Mouse (Mus musculus) left cerebral cortex, adult 18-20 months (tissue): Measurements from ENCODE around the gene Scube1. TPM values are rescaled to one million over a fixed set of nuclear protein-coding genes. Genes with fewer than 3 reads are reported as not detected.

Experiments
- DNase-seq, 2 experiments: peaks; one replicate each; pipeline ENCODE4 v3.0.0; 2021 to 2022; ENCODE audit warnings: low spot score in 2 of 2, mixed read lengths in 1 of 2
- total RNA-seq, 2 experiments: library from RNA; stranded (reverse); gene quantifications; 2 replicates each; pipeline ENCODE4 v1.2.3; 2021

The Scube1 gene
- total RNA-seq, 2 experiments from 2014 or later, result 51.8 to 67.1 TPM

GRCm38 (mm10) chr15:83667501-83667900 is 57.3 kb downstream of the Scube1 start:
- no peak for DNase-seq

DNA sequence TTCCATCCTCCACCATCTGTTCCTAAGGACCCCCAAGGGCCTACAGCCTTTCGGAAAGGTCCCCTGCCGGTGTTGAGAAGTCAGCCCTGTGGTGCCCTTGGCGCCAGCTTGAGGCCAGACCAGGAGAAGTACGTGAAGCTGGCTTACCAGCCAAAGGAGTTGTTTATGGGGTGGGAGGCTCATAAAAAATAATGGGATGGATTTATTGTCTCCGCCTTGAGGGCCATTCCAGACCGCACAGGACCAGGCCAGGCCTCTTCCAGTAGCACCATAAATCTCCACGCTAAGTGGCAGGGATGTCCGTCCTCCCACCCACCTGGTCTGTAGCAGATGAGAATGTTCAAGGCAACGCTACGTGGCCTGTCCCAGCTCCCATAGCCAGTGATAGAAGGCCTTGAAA is 58.4 kb downstream of the Scube1 start:
- DNase-seq, result no peak

DNA sequence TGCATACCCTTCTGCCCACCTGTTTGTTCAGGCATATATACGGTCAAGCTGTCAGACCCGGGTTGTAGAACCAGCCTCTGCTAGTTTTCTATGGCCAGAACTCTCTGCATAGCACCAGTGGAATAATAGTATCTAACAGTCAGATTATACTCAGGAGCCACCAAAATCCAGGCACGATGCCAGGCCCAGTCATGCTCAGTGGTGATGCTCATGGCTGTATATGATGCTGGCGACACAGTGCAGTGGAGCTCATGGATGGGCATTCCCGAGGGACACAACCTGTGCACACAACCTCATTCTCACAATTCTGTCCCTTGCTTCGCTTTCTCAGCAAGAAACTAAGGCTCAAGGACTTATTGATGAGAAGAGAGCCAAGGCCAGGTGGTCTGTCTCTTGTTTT is 58.8 kb downstream of the Scube1 start:
- DNase-seq, result peak; percentile 40 to 43

DNA sequence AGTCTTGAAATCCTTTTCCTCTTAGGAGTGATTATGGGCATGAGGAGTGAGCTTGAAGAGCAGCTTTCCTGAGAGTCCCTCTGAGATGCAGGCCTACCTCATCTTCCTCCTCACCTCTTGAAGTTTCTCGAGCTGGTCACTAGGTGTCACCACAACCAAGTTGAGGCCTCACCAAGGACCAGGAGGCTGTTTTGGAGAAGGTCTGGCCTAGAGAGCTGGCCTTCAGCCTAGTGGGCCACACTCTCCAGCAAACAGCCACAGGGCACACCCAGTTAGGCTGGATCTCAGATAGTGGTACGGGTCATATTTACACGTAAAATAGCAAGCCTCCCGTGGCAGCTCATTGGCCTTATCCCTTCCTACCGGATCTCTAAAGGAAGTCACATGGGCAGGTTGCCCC is 60.1 kb downstream of the Scube1 start:
- peak; percentile 59 to 60 for DNase-seq

- no peak for DNase-seq
Measured at GRCm38 (mm10) chr15:83663066-83663465, 61.8 kb downstream of the Scube1 start.

DNA sequence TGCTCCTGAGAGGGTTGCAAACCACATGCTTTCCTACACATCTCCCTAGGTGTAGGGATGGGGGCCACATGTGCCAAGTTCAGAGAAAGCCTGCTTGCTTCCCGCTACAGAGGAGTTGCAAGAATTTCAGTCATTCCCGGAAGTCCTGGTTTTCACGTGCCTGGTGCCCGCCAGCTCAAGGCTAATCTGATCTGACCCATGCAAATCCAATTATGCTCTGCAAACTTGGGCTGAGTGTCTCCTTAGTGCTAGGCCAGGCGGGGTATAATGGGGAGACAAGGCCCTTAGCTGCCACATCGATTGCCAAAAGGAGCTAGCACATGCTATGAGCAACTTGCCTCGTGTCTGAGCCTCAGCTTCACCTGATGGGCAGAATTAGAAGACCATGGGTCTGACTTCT is 62.7 kb downstream of the Scube1 start:
- no peak for DNase-seq

GRCm38 (mm10) chr15:83642518-83642917 is 82.3 kb downstream of the Scube1 start:
- DNase-seq, result no peak

DNA sequence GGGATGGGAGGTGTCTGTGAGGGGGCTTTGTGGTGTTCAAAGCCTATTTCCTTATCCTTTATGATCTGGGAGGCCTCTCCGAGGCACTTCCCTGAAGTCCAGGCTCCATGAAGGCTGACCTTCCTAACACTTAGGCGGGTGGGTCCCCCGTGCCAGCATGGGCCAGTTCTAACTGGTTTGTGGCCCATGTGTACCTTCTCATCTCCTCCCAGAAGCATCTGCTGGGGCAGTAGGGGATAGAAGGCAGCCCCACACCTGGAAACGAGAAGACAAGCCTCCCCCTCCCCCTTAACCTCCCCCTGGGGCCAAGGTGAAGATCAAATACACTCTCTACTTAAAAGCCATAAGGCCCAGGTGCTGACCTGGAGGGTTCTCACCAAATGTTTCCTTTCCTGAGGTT is 84.6 kb downstream of the Scube1 start:
- no peak for DNase-seq

DNA sequence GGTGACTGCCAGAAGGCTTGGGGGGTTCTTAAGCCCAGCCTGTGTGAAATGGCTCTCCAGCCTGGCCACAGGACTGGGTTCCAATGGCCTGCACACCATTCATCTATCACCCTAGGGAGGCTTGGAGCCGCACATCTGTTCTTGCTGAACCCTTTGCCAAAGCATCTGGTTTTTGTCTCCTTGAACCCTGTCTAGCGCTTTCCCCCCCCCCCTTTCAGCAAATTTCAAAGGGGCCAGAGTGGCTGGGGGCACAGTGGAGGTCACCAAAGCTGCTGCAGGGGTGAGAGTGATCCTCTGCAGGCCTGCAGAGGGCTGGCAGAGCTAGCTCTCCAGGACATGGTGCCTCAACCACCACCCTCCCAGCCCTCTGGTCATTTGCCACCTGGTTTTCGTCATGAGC is 85.7 kb downstream of the Scube1 start:
- DNase-seq, result no peak

- no peak for DNase-seq
Measured at GRCm38 (mm10) chr15:83638196-83638899, 86.5 kb downstream of the Scube1 start.

DNA sequence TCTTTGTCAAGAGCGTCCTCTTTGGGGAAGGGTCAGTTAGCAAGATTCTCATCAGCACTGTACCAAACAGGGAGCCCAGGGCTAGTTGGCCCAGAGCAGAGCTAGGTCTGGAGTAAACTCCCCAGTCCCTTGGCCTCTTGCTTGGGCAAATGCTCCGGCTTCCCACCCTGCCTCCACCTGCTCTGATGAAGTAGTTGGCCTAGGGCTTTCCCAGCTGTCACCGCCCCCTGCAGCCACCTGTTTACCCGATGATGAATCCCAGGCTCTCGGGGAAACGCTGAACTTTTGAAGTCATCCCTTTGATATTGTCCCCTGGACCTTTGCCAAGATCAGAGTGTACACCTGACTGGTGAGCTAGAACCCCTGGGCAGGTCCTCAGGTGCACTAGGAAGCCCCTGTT is 88.1 kb downstream of the Scube1 start:
- no peak for DNase-seq

DNA sequence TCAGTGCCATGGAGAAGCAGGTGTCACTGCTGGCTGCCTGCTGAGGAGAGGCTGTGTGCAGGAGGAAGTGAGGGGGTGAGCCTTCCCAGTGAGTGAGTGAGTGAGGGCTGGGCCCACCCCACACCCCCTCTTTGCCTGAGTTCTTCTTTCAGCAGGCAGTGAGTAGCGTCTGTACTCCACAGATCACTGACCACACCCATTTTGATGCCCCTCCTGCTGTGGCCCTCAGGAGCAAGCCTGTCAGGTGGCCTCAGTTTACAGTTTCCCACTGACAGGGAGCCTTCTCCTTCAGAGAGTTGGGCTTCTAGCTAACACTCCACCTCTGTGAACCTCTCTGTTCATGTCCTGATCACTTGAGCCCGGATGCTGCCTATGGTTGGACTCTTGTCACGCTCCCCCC is 89.6 kb downstream of the Scube1 start:
- DNase-seq, result no peak

DNA sequence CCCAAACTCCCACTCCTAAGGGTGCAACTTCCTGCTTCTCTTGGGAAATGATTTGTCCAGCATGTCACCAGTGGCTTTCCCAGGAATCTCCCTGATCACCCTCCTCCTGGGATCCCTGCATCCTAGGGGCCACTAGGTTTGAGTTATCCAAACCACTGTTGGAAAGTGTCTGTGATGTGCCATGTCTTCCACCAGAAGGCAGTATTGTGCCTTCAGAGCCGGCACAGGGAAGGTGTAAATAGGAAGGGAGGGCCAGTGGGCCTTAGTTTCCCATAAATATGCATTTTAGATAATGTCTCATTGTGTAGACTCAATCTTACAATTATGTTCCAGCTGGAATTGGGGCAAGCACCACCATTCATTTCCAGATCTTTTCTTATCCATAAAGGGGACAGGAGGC is 90.7 kb downstream of the Scube1 start:
- no peak for DNase-seq

DNA sequence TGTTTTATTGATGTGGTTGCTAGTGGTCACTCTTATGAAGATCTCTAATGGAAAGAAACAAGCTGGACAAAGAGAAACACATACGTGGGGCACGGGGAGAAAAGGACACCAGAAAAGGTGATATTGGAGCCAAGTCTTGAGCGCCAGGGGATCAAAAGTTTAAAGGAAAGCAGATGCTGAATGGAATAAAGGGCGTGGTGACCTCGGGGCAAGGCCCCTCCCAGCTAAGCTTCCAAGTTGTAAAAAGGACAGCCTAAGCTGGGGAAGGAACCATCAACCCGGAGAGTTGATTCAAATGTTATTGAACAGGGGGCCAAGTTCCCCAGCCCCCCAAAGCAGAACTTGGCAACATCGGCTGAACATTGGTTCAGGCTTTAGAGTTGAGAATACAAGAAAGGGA is 93.8 kb downstream of the Scube1 start:
- DNase-seq, result no peak

DNA sequence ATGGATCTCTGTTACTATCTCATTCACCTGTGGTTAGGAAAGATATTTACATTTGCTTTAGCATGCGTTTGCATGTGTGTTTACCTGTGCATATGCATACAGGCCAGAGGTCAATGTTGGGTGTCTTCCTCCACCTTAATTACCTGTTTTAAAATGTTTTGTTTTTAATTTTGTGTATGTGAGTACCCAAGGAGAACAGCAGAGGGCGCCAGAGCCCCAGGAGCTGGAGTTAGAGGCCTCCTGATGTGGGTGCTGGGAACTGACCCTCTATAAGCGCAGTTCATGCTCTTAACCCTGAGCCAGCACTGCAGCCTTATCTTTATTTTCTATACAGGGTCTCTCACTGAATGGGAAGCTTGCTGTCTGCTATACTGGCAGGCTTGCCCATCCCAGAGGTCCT is 95.1 kb downstream of the Scube1 start:
- no peak for DNase-seq

DNA sequence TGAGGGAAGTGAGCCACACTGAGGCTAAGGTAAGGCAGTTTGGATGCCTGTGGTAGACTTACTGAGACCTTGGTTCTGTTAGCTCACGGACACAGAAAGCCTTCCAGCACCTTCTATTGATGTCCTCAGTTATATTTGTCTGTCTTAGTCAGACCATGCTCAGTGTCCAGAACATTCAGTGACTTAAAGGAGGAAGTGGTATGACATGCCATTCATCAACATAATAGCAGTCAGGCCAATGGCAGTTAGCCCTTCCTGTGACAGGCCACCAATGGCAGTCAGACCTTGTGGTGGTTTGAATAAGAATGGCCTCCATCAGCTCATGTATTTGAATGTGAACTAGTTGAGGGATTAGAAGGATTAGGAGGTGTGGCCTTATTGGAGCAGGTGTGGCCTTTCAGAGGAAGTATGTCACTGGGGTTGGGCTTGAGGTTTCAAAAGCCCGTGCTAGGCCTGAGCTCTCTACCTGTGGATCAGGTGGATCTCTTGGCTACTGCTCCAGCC is 98.6 kb downstream of the Scube1 start:
- no peak for DNase-seq

DNA sequence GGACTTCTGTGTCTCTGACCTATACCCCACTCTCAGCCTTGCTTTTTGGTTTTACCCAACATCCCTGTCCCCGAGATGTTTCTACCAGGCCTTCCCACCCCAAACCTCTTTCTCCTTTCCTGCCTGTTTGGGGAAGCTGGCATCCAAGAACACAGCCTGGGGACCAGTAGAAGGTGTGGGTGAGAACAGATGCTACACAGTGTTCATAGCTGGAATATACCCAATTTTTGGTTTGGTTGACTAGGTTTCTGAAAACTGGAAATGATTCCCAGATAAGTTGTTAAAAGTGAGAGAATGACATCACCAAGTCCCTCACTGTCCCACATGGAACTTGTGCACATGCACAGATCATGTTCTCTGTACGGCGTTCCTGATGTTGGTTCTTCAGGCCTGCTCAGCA is 109.6 kb downstream of the Scube1 start:
- DNase-seq, result peak; percentile 47 to 49

- DNase-seq, result peak; percentile 53 to 62
Measured at GRCm38 (mm10) chr15:83607115-83607802, 117.6 kb downstream of the Scube1 start.

- DNase-seq, result no peak
Measured at GRCm38 (mm10) chr15:83606700-83607099, 118.1 kb downstream of the Scube1 start.

DNA sequence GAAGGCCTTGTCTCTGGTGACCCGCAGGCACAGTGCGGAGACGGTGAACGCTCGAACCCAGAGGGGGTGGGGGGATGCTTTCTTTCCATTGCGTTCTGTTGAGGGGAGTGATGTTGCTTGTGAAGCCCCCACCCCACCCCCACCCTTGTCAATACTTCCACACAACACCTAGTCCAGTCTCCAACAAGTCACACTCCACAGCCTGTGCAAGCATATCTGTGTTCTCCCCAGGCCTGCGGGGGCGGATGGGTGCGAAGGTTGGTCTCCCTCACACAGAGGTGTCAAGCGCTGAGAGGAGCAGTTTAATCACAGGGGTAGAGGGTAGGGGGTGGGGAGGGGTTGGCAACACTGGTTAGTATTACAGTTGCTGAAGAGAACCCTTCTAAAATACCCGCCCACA is 118.6 kb downstream of the Scube1 start:
- DNase-seq, result no peak

GRCm38 (mm10) chr15:83603426-83603825 is 121.4 kb downstream of the Scube1 start:
- no peak for DNase-seq

DNA sequence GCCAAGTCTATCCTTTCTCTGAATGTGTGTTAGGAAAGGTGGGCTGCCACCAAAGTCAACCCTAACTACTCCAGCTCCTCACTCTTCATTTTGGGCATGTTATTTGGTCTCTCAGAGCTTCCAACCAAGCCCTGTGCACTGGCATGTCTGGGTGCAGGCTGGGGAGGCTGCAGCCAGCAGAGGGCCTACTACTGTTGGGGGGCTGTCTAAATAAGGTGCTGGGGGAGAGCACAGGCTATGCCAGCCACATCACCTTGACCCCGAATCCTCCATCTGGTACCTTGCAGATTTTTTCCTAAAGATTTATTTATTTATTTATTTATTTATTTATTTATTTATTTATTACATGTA is 121.8 kb downstream of the Scube1 start:
- DNase-seq, result no peak
